Mouse (Mus musculus) cerebellum, adult 2 months (tissue): Measurements from ENCODE around the gene Cdc14a. TPM values are rescaled to one million over a fixed set of nuclear protein-coding genes. Genes with fewer than 3 reads are reported as not detected.

Experiments used
- DNase-seq, 2 experiments: peaks; one replicate each; pipeline ENCODE4 v3.0.0; 2021
- H3K27ac ChIP-seq: fragments of 200-500 bp; 2 replicates; pipeline ENCODE4 v1.5.1; 2012; ENCODE audit warnings: low read length, control low read depth, inconsistent platforms; ENCODE audit not compliant: insufficient read depth
- H3K27me3 ChIP-seq: fragments of 200-500 bp; 2 replicates; pipeline ENCODE4 v1.6.1; 2012; ENCODE audit warnings: inconsistent platforms, mild to moderate bottlenecking, low read length, moderate library complexity; ENCODE audit not compliant: control insufficient read depth, insufficient read depth
- H3K4me1 ChIP-seq: fragments of 200-500 bp; 2 replicates; pipeline ENCODE4 v1.6.1; 2011; ENCODE audit warnings: low read length; ENCODE audit not compliant: control insufficient read depth, insufficient read depth
- H3K4me3 ChIP-seq: fragments of 200-500 bp; replicated peaks from 2 replicates; pipeline ENCODE3; 2011; ENCODE audit warnings: mild to moderate bottlenecking, low read depth, low read length, control low read depth; ENCODE audit not compliant: insufficient read depth
- CTCF ChIP-seq: fragments of 200-500 bp; IDR thresholded peaks from 2 replicates; pipeline ENCODE4 v1.5.1; 2011; ENCODE audit warnings: low read depth, mild to moderate bottlenecking, control low read depth, low read length, moderate library complexity, borderline replicate concordance; ENCODE audit not compliant: insufficient read depth
- POLR2A ChIP-seq: fragments of 200-500 bp; IDR thresholded peaks from 2 replicates; pipeline ENCODE4 v1.6.1; 2011; ENCODE audit warnings: low read length, control low read depth, borderline replicate concordance; ENCODE audit not compliant: insufficient read depth
- WGBS: fragments of 180-500 bp; shearing (Covaris S2); methylation state at CpG from one replicate; pipeline ENCODE4 v1.1.7; 2018; 5-methylcytosine and 5-hydroxymethylcytosine counted together
- polyA plus RNA-seq: library from polyadenylated mRNA; depleted of rRNA; stranded (reverse); fragments of >200 nt; gene quantifications from 2 replicates; pipeline ENCODE4 v1.2.3, GENCODE M21; 2012

The Cdc14a gene
- polyA plus RNA-seq, 1 experiment, result 2.6 TPM

DNA sequence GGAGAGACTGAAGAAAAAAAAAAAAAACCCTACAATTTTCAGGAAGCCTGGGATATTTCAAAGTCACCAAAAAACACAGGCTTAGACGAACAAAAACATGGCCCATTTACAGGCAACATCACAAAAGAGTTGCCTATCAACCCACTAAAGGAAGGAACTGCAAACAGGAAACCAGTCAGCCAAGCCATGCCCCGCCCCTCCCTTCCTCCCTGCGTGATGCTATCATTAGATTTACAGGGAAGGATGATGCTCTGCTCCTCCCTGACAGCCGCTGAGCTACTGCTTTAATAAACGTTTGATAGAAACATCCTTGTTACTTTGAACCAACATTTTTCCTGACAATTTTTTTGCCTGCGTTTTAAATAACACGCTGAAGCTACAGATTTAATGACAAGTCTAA is 39.5 kb downstream of the Cdc14a start:
- DNase-seq, result no peak
- no peak for TF ChIP-seq CTCF
- TF ChIP-seq POLR2A, result no peak
- WGBS, result 88% methylated on average over 7 of the region's 7 CpGs
- no peak overlapping the region for H3K4me3 ChIP-seq
- no peaks in the 10 kb centered on the region for H3K4me1 ChIP-seq
- H3K27me3 ChIP-seq, result no peaks in the 10 kb centered on the region
- no peak overlapping the region for H3K27ac ChIP-seq

DNA sequence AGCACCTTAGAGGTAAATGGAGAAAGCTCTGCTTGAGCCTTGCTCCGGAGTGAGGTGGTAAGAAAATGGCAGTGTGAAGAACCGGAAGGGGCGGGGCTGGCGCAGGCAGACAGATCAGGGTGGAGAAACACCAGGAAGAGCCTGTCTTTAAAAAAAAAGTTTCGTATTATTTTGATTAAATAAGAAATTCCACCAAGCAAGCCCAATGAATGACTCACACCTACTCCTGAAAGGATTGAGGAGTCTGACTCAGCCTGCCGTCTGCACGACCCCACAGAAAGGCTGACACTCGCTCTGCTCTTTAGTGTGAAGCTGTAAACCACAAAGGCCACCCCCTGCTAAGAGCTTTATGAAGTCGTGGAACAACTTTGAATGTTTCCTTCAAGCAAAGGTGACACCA is 43.5 kb downstream of the Cdc14a start:
- DNase-seq, result no peak
- no peak for TF ChIP-seq CTCF
- TF ChIP-seq POLR2A, result no peak
- Histone ChIP-seq H3K27me3 (no peaks in the 10 kb centered on the region), H3K4me3 (no peak overlapping the region), H3K4me1 (no peaks in the 10 kb centered on the region), H3K27ac (no peak overlapping the region)
- 67% methylated on average over 9 of the region's 9 CpGs for WGBS

DNA sequence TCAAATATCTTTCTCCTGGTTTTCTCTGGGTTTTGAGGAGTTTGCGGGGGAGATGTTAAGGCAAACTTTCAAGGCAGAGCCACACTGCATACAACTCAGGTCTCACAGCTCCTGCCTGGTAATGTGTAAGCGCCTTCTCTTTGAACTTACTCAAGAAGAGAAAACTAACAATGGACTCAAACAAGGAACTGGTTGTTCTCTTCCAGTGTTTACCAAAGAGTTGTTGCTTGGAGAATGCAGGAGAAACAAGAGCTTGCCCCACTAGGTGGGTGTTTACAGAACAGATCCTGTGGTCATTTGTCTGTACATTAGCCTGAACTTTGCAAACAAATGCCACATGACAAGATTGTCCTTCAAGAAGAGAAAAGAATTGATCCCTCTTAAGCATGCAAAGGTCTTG is 48.4 kb downstream of the Cdc14a start:
- TF ChIP-seq CTCF, result no peak
- TF ChIP-seq POLR2A, result no peak
- no peak overlapping the region for H3K27ac ChIP-seq

DNA sequence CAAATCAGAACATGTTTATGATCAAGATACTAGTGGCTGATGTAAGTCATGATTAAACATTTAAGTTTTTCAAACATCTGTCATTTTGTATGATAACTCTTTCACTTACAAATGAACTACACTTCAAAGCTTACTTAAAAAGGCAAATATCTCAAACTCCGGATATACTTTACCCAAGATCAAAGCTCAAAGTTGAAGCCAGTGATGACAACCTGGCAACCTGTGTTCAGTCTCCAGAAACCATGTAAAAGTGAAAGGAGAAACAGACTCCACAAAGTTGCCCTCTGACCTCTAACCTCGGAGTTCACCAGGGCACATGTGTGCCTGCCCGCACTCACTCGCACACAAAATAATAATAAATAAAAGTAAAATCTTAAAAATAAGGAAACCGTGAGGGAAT is 49.3 kb downstream of the Cdc14a start:
- Histone ChIP-seq H3K27ac (no peak overlapping the region), H3K4me1 (no peaks in the 10 kb centered on the region), H3K27me3 (no peaks in the 10 kb centered on the region), H3K4me3 (no peak overlapping the region)
- WGBS, result 93% methylated on average over 5 of the region's 5 CpGs
- no peak for DNase-seq
- TF ChIP-seq POLR2A (no peak), CTCF (no peak)

More for the DNA sequence above, 48.4 kb downstream of the Cdc14a start:
- WGBS, result 96% methylated on average over 2 of the region's 2 CpGs
- Histone ChIP-seq H3K4me1 (no peaks in the 10 kb centered on the region), H3K27me3 (no peaks in the 10 kb centered on the region), H3K4me3 (no peak overlapping the region)
- no peak for DNase-seq

DNA sequence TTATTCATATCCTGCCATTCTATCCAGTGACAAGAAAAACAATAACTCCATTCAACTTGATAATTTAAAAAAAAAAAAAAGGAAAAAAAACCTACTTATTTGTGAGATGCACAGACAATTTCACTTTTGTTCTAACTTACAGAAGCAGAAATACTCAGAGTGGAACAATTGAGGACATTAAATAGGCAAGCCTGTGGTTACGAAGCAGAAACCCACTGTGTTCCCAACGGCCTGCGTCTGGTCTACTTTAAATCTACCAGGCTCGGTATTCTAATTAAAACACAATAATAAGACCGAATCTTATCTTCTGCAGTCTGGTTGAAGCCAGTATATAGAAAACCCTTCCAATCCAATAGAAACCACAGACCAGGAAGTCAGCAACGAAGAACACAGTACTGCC is 50.6 kb downstream of the Cdc14a start:
- DNase-seq, result no peak
- no peak overlapping the region for H3K4me3 ChIP-seq
- H3K27me3 ChIP-seq, result no peaks in the 10 kb centered on the region
- WGBS, result 78% methylated on average over 6 of the region's 6 CpGs
- no peak for TF ChIP-seq POLR2A
- no peak for TF ChIP-seq CTCF
- no peaks in the 10 kb centered on the region for H3K4me1 ChIP-seq
- H3K27ac ChIP-seq, result no peak overlapping the region

DNA sequence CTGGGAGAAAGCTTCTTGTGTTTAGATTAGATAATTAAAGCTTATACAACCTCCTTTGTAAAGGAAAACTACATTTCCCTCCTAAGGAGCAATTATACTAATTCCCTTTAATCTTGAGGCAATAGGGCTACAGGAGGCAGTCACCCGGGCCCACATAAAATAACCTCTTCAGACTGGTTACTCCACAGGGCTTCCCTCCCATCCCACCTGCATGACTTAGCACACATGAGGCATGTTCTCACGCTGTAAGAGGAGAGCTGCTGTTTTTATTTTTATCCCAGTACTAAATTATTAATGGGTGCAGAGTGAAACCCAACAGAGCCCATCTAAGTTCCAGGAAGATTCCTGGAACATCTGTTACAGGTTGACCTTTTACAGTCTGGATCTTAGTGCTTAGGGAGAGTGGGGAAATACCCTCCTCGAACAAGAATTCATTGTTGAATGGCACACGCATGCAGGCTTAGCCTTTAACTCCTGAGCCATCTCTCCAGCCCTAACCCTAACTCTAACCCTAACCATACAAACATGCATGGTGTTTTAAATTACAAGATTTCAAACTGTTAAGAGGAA is 54.9 kb downstream of the Cdc14a start:
- Histone ChIP-seq H3K27ac (no peak overlapping the region), H3K4me3 (no peak overlapping the region), H3K4me1 (no peaks in the 10 kb centered on the region), H3K27me3 (no peaks in the 10 kb centered on the region)
- no peak for TF ChIP-seq POLR2A
- no peak for TF ChIP-seq CTCF
- 53% methylated on average over 4 of the region's 4 CpGs for WGBS
- no peak for DNase-seq

DNA sequence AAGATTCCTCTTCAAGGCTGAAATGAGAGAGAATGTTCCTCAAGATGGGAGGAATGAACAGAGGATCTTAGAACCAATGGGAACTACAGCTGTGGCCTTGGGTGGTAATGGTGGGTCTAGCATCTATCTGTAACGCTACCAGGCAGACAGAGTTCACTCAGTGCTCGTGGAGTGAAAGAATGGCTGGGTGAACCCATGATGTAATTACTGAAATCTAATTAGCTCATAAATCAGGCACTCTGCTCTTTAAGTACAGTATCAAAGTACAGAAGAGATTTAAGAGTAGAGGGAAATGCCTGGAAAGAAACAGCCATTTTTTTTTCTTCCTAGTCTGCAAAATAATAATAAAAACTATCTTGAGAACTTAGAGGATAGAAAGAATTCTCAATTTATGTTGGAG is 57.7 kb downstream of the Cdc14a start:
- Histone ChIP-seq H3K4me3 (no peak overlapping the region), H3K27ac (no peak overlapping the region), H3K27me3 (no peaks in the 10 kb centered on the region), H3K4me1 (no peaks in the 10 kb centered on the region)
- 98% methylated on average over 2 of the region's 2 CpGs for WGBS
- no peak for DNase-seq
- TF ChIP-seq CTCF (no peak), POLR2A (no peak)

DNA sequence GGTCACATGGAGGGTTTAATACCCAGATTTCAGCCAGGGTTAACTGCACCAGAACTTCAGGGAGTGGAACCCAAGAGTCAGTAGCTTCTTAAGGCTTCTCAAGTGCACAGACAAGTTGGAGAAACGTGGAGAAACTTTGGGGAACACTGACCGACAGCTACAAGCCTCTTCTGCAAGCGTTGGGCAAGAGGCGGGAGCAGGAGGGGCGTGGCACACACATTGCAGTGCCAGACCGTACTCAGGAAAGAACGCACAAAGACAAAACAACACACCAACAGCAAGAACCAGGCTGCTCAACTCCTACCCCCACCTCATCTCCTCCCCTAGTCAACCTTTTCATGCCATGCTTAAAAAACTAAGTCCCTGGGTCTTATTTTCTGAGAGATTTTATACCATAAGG is 61.9 kb downstream of the Cdc14a start:
- TF ChIP-seq POLR2A (no peak), CTCF (no peak)
- 85% methylated on average over 7 of the region's 7 CpGs for WGBS
- H3K27ac ChIP-seq, result no peak overlapping the region
- H3K4me1 ChIP-seq, result no peaks in the 10 kb centered on the region
- no peak overlapping the region for H3K4me3 ChIP-seq
- DNase-seq, result no peak
- no peaks in the 10 kb centered on the region for H3K27me3 ChIP-seq
